Mouse (Mus musculus) spleen, adult 2 months (tissue): ENCODE measurements around the gene Tmem252.

Experiments
- CTCF ChIP-seq: fragments of 200-500 bp; IDR thresholded peaks from 2 replicates; pipeline ENCODE4 v1.5.1; 2011; ENCODE audit warnings: mild to moderate bottlenecking, inconsistent platforms; ENCODE audit not compliant: insufficient read depth, insufficient read length, insufficient replicate concordance; ENCODE audit errors: extremely low read depth
- POLR2A ChIP-seq: fragments of 200-500 bp; IDR thresholded peaks from 2 replicates; pipeline ENCODE4 v1.6.1; 2011; ENCODE audit warnings: low read depth, low read length, inconsistent platforms

DNA sequence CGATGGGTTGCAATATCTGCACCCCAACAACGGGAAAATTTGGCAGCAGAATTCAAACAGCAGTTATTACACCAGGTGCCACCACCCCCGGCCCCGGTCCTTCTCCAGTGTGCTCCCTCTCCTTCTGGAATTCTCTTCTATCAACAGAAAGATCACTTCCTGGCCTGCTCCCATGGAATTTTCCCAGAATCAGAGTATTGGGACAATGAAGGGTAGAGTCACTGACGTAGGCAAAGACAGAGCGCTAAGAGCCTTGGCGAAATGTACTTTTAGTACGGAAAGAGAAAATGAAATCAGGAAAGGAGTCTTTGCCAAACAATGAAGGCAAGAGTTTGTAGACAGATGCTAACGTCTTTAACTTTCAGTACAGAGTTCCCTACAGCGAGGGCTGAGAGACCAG lies 477 bp upstream of the Tmem252 start:
- TF ChIP-seq POLR2A (no peak), CTCF (no peak)
